In genomic region chr5:15488743-15489142, GRCm38 (mm10) we compare ENCODE assay signal across 19 mouse cellular contexts. TPM values are rescaled to one million over a fixed set of nuclear protein-coding genes. Genes with fewer than 3 reads are reported as not detected.
DNase-seq lines count a peak whose midpoint lies in the region; ATAC-seq and TF ChIP-seq lines count a peak whose summit lies in the region.
"Had no signal": no experiment of that assay in that cellular context is flagged by ENCODE, and none has a peak within 500 bp of the region (broad histone marks: within the 10 kb centered on the region; RNA-seq: fewer than 3 reads in every experiment).

No protein-coding gene starts in this region.

- peaks cover 6% of the 10 kb centered on the region for H3K9me3 ChIP-seq in embryonic facial prominence, embryonic 11.5 days (replicated peaks; ENCODE audit: control insufficient read depth, low read length)
- peaks cover 51% of the 10 kb centered on the region for H3K9me3 ChIP-seq in embryonic facial prominence, embryonic 10.5 days
- H3K9me3 ChIP-seq in hindbrain, embryonic 13.5 days: peaks cover 34% of the 10 kb centered on the region
- H3K9me3 ChIP-seq in hindbrain, postnatal 0 days (ENCODE audit: low read length): peaks cover 16% of the 10 kb centered on the region
- H3K9me3 ChIP-seq in midbrain, embryonic 13.5 days: peaks cover 39% of the 10 kb centered on the region
- peaks cover 56% of the 10 kb centered on the region for H3K9me3 ChIP-seq in midbrain, embryonic 10.5 days (replicated peaks)
- peaks cover 28% of the 10 kb centered on the region for H3K9me3 ChIP-seq in midbrain, postnatal 0 days (ENCODE audit: low read length)

- peak; percentile 75; the same call in 1 of the 2 replicates for ATAC-seq in embryonic facial prominence, embryonic 11.5 days (replicated peaks; ENCODE audit: insufficient number of reproducible peaks, low FRiP score, low TSS enrichment, low read depth)
- peak; percentile 68; the same call in 1 of the 2 replicates for ATAC-seq in hindbrain, embryonic 13.5 days (ENCODE audit: low FRiP score)
- no peak; the same call in 1 of the 2 replicates for ATAC-seq in hindbrain, postnatal 0 days
- ATAC-seq in midbrain, embryonic 13.5 days: peak; percentile 68; the same call in 1 of the 2 replicates
- ATAC-seq in midbrain, postnatal 0 days (ENCODE audit: low FRiP score): peak; percentile 85; the same call in 1 of the 2 replicates
- ATAC-seq: intestine, postnatal 0 days had no signal

- no peaks in the 10 kb centered on the region for H3K36me3 ChIP-seq in embryonic facial prominence, embryonic 11.5 days (replicated peaks; ENCODE audit: control insufficient read depth, insufficient read depth, low read depth, low read length)
- H3K36me3 ChIP-seq in embryonic facial prominence, embryonic 10.5 days (replicated peaks): no peaks in the 10 kb centered on the region
- no peaks in the 10 kb centered on the region for H3K36me3 ChIP-seq in hindbrain, embryonic 13.5 days
- no peaks in the 10 kb centered on the region for H3K36me3 ChIP-seq in hindbrain, postnatal 0 days (ENCODE audit: insufficient read depth, low read length)
- no peaks in the 10 kb centered on the region for H3K36me3 ChIP-seq in midbrain, embryonic 13.5 days
- no peaks in the 10 kb centered on the region for H3K36me3 ChIP-seq in midbrain, embryonic 10.5 days
- no peaks in the 10 kb centered on the region for H3K36me3 ChIP-seq in midbrain, postnatal 0 days (ENCODE audit: insufficient read depth, low read length)
- H3K36me3 ChIP-seq: liver, embryonic 13.5 days had no signal

- H3K4me1 ChIP-seq in embryonic facial prominence, embryonic 11.5 days (ENCODE audit: control insufficient read depth, insufficient read depth, low read length): no peaks in the 10 kb centered on the region
- H3K4me1 ChIP-seq in embryonic facial prominence, embryonic 10.5 days: no peaks in the 10 kb centered on the region
- H3K4me1 ChIP-seq in hindbrain, embryonic 13.5 days (replicated peaks): no peaks in the 10 kb centered on the region
- no peaks in the 10 kb centered on the region for H3K4me1 ChIP-seq in hindbrain, postnatal 0 days (ENCODE audit: insufficient read depth, low read length)
- no peaks in the 10 kb centered on the region for H3K4me1 ChIP-seq in midbrain, embryonic 13.5 days (replicated peaks)
- no peaks in the 10 kb centered on the region for H3K4me1 ChIP-seq in midbrain, embryonic 10.5 days
- H3K4me1 ChIP-seq in midbrain, postnatal 0 days (ENCODE audit: insufficient read depth, low read length): no peaks in the 10 kb centered on the region
- H3K4me1 ChIP-seq: liver, embryonic 13.5 days had no signal

- H3K9ac ChIP-seq in embryonic facial prominence, embryonic 11.5 days (replicated peaks; ENCODE audit: low read length): no peak overlapping the region
- H3K9ac ChIP-seq in hindbrain, embryonic 13.5 days: no peak overlapping the region
- no peak overlapping the region for H3K9ac ChIP-seq in hindbrain, postnatal 0 days (replicated peaks; ENCODE audit: low read length)
- H3K9ac ChIP-seq in midbrain, embryonic 13.5 days (replicated peaks): no peak overlapping the region
- no peak overlapping the region for H3K9ac ChIP-seq in midbrain, postnatal 0 days (replicated peaks; ENCODE audit: low read length, poor library complexity, severe bottlenecking)
- H3K9ac ChIP-seq: liver, embryonic 13.5 days had no signal

- H3K27me3 ChIP-seq in embryonic facial prominence, embryonic 11.5 days (ENCODE audit: control insufficient read depth, insufficient read depth, low read length): no peaks in the 10 kb centered on the region
- H3K27me3 ChIP-seq in embryonic facial prominence, embryonic 10.5 days (replicated peaks; ENCODE audit: low read depth, poor library complexity, severe bottlenecking): no peaks in the 10 kb centered on the region
- no peaks in the 10 kb centered on the region for H3K27me3 ChIP-seq in hindbrain, embryonic 13.5 days
- no peaks in the 10 kb centered on the region for H3K27me3 ChIP-seq in hindbrain, postnatal 0 days (ENCODE audit: insufficient read depth, low read length)
- H3K27me3 ChIP-seq in midbrain, embryonic 13.5 days: no peaks in the 10 kb centered on the region
- H3K27me3 ChIP-seq in midbrain, embryonic 10.5 days (ENCODE audit: low read depth, poor library complexity, severe bottlenecking): no peaks in the 10 kb centered on the region
- H3K27me3 ChIP-seq in midbrain, postnatal 0 days (ENCODE audit: insufficient read depth, low read length): no peaks in the 10 kb centered on the region
- H3K27me3 ChIP-seq: liver, embryonic 13.5 days had no signal

- 85% methylated on average over 5 of the region's 5 CpGs for WGBS in embryonic facial prominence, embryonic 11.5 days
- WGBS in embryonic facial prominence, embryonic 10.5 days: 88% methylated on average over 5 of the region's 5 CpGs
- WGBS in hindbrain, embryonic 13.5 days: 89% methylated on average over 5 of the region's 5 CpGs
- WGBS in hindbrain, postnatal 0 days: 85% methylated on average over 5 of the region's 5 CpGs
- 80% methylated on average over 5 of the region's 5 CpGs for WGBS in midbrain, embryonic 13.5 days
- 88% methylated on average over 5 of the region's 5 CpGs for WGBS in midbrain, embryonic 10.5 days
- WGBS in midbrain, postnatal 0 days: 84% methylated on average over 5 of the region's 5 CpGs

- no peak overlapping the region for H3K4me2 ChIP-seq in embryonic facial prominence, embryonic 11.5 days (ENCODE audit: low read depth, low read length)
- H3K4me2 ChIP-seq in hindbrain, embryonic 13.5 days: no peak overlapping the region
- H3K4me2 ChIP-seq in hindbrain, postnatal 0 days (ENCODE audit: low read depth, low read length): no peak overlapping the region
- no peak overlapping the region for H3K4me2 ChIP-seq in midbrain, embryonic 13.5 days (replicated peaks)
- no peak overlapping the region for H3K4me2 ChIP-seq in midbrain, postnatal 0 days (ENCODE audit: low read depth, low read length, poor library complexity, severe bottlenecking)
- H3K4me2 ChIP-seq: liver, embryonic 13.5 days had no signal

- peak; percentile 1 for DNase-seq in embryonic facial prominence, embryonic 11.5 days (ENCODE audit: low spot score)
- no peak for DNase-seq in embryonic facial prominence, embryonic 10.5 days (ENCODE audit: low spot score)
- DNase-seq in hindbrain, postnatal 0 days (ENCODE audit: low spot score): no peak
- DNase-seq in midbrain, embryonic 10.5 days (ENCODE audit: low spot score): no peak
- DNase-seq in midbrain, postnatal 0 days (ENCODE audit: low spot score): no peak
- DNase-seq in adrenal gland, adult 2 months: no peak
- DNase-seq: cerebellum, adult 11 months; cerebellum, postnatal 36 days; gastrocnemius, postnatal 25 days; liver, embryonic 13.5 days; lung, postnatal 14 days; right cerebral cortex, postnatal 14 days; thymus, adult 2 months had no signal

- no peak overlapping the region for H3K4me3 ChIP-seq in embryonic facial prominence, embryonic 11.5 days (ENCODE audit: low read depth, low read length)
- no peak overlapping the region for H3K4me3 ChIP-seq in embryonic facial prominence, embryonic 10.5 days
- no peak overlapping the region for H3K4me3 ChIP-seq in hindbrain, embryonic 13.5 days
- no peak overlapping the region for H3K4me3 ChIP-seq in hindbrain, postnatal 0 days (ENCODE audit: low read length)
- H3K4me3 ChIP-seq in midbrain, embryonic 13.5 days (replicated peaks): no peak overlapping the region
- H3K4me3 ChIP-seq in midbrain, embryonic 10.5 days: no peak overlapping the region
- H3K4me3 ChIP-seq in midbrain, postnatal 0 days (ENCODE audit: low read depth, low read length): no peak overlapping the region
- H3K4me3 ChIP-seq: left cerebral cortex, adult 2 months; liver, embryonic 13.5 days had no signal

- H3K27ac ChIP-seq in embryonic facial prominence, embryonic 11.5 days (replicated peaks; ENCODE audit: low read depth, low read length): no peak overlapping the region
- no peak overlapping the region for H3K27ac ChIP-seq in embryonic facial prominence, embryonic 10.5 days (replicated peaks)
- no peak overlapping the region for H3K27ac ChIP-seq in hindbrain, embryonic 13.5 days
- no peak overlapping the region for H3K27ac ChIP-seq in hindbrain, postnatal 0 days
- no peak overlapping the region for H3K27ac ChIP-seq in midbrain, embryonic 13.5 days
- H3K27ac ChIP-seq in midbrain, embryonic 10.5 days (replicated peaks): no peak overlapping the region
- no peak overlapping the region for H3K27ac ChIP-seq in midbrain, postnatal 0 days (ENCODE audit: low read depth, low read length)
- H3K27ac ChIP-seq: left cerebral cortex, adult 2 months; liver, embryonic 13.5 days had no signal

- TF ChIP-seq CTCF in hindbrain, postnatal 0 days (IDR thresholded peaks at IDR 0.05; ENCODE audit: low read depth): no peak
- no peak for TF ChIP-seq CTCF in midbrain, postnatal 0 days (IDR thresholded peaks at IDR 0.05)

RNA-seq across cellular contexts. Expression of gene Gm21149, which starts 12.4 kb away (rescaled TPM):
- not detected in 2 replicates for polyA plus RNA-seq in embryonic facial prominence, embryonic 11.5 days (2014; fragmentation: Nextera tagmentation; extraction: Ambion mirVana)
- not detected in 2 replicates for polyA plus RNA-seq in embryonic facial prominence, embryonic 10.5 days (2016; fragmentation: Nextera tagmentation; extraction: Ambion mirVana)
- polyA plus RNA-seq in hindbrain, embryonic 13.5 days (2015; fragmentation: Nextera tagmentation; extraction: Ambion mirVana): not detected in 2 replicates
- total RNA-seq in hindbrain, postnatal 0 days (2014; rRNA removed): not detected in 2 replicates
- not detected in 2 replicates for polyA plus RNA-seq in hindbrain, postnatal 0 days (2015; fragmentation: Nextera tagmentation; extraction: Ambion mirVana)
- polyA plus RNA-seq in midbrain, embryonic 13.5 days (2015; fragmentation: Nextera tagmentation; extraction: Ambion mirVana): not detected in 2 replicates
- not detected in 2 replicates for polyA plus RNA-seq in midbrain, embryonic 10.5 days (2016; fragmentation: Nextera tagmentation; extraction: Ambion mirVana)
- not detected in 2 replicates for total RNA-seq in midbrain, postnatal 0 days (2014; rRNA removed)
- polyA plus RNA-seq in midbrain, postnatal 0 days (2015; fragmentation: Nextera tagmentation; extraction: Ambion mirVana): not detected in 2 replicates
- total RNA-seq in adrenal gland, adult 2 months (2021): not detected
- not detected in 2 replicates for polyA plus RNA-seq in adrenal gland, adult 2 months (2012; rRNA removed)
- total RNA-seq: gastrocnemius, postnatal 25 days; left cerebral cortex, adult 2 months; monocyte, adult 5-6 weeks had no signal
- polyA plus RNA-seq: intestine, postnatal 0 days; liver, embryonic 13.5 days; thymus, adult 2 months had no signal

RNA-seq across cellular contexts. Expression of gene Gm21190, which starts 40.3 kb away (rescaled TPM):
- polyA plus RNA-seq in embryonic facial prominence, embryonic 11.5 days (2014; fragmentation: Nextera tagmentation; extraction: Ambion mirVana): not detected in 2 replicates
- polyA plus RNA-seq in embryonic facial prominence, embryonic 10.5 days (2016; fragmentation: Nextera tagmentation; extraction: Ambion mirVana): not detected in 2 replicates
- polyA plus RNA-seq in hindbrain, embryonic 13.5 days (2015; fragmentation: Nextera tagmentation; extraction: Ambion mirVana): not detected in 2 replicates
- not detected in 2 replicates for total RNA-seq in hindbrain, postnatal 0 days (2014; rRNA removed)
- not detected in 2 replicates for polyA plus RNA-seq in hindbrain, postnatal 0 days (2015; fragmentation: Nextera tagmentation; extraction: Ambion mirVana)
- polyA plus RNA-seq in midbrain, embryonic 13.5 days (2015; fragmentation: Nextera tagmentation; extraction: Ambion mirVana): not detected in 2 replicates
- polyA plus RNA-seq in midbrain, embryonic 10.5 days (2016; fragmentation: Nextera tagmentation; extraction: Ambion mirVana): not detected in 2 replicates
- not detected in 2 replicates for total RNA-seq in midbrain, postnatal 0 days (2014; rRNA removed)
- polyA plus RNA-seq in midbrain, postnatal 0 days (2015; fragmentation: Nextera tagmentation; extraction: Ambion mirVana): not detected in 2 replicates
- not detected for total RNA-seq in adrenal gland, adult 2 months (2021)
- polyA plus RNA-seq in adrenal gland, adult 2 months (2012; rRNA removed): not detected in 2 replicates
- total RNA-seq: gastrocnemius, postnatal 25 days; left cerebral cortex, adult 2 months; monocyte, adult 5-6 weeks had no signal
- polyA plus RNA-seq: heart, embryonic 16.5 days; intestine, postnatal 0 days; liver, embryonic 13.5 days; thymus, adult 2 months had no signal
